Mouse (Mus musculus) myocyte (in vitro differentiated cells): ENCODE results near the gene Pias3.

ENCODE experiments used
- CEBPB ChIP-seq: IDR thresholded peaks from 2 replicates; pipeline ENCODE4 v1.6.1; 2011; ENCODE audit warnings: mild to moderate bottlenecking, moderate library complexity; ENCODE audit not compliant: poor library complexity, insufficient read depth, severe bottlenecking
- E2F4 ChIP-seq: IDR thresholded peaks from one replicate; pipeline ENCODE4 v1.6.1; 2011; ENCODE audit warnings: mild to moderate bottlenecking, control low read depth, moderate library complexity; ENCODE audit not compliant: insufficient read depth
- POLR2A ChIP-seq: IDR thresholded peaks from one replicate; pipeline ENCODE4 v1.6.1; 2011; ENCODE audit warnings: low read depth, mild to moderate bottlenecking, control low read depth, moderate library complexity; ENCODE audit not compliant: insufficient read length
- POLR2AphosphoS2 ChIP-seq: IDR thresholded peaks from one replicate; pipeline ENCODE4 v1.6.1; 2011; ENCODE audit warnings: low read depth, control low read depth; ENCODE audit not compliant: insufficient read length
- TCF12 ChIP-seq: IDR thresholded peaks from one replicate; pipeline ENCODE4 v1.6.1; 2011; ENCODE audit warnings: mild to moderate bottlenecking, control low read depth; ENCODE audit not compliant: poor library complexity, insufficient read depth, severe bottlenecking

- TF ChIP-seq POLR2A (no peak), E2F4 (no peak), CEBPB (no peak), POLR2AphosphoS2 (no peak), TCF12 (no peak)
Observed at GRCm38 (mm10) chr3:96678456-96678855, 17.7 kb upstream of the Pias3 start.
